Mouse (Mus musculus): ENCODE measurements at regions not wholly inside any gene's neighbourhood (a gene's known extent, or its start where the extent isn't known, plus 50 kb on each side); places are given as distances from the start of the nearest gene placed in this dataset.

DNA sequence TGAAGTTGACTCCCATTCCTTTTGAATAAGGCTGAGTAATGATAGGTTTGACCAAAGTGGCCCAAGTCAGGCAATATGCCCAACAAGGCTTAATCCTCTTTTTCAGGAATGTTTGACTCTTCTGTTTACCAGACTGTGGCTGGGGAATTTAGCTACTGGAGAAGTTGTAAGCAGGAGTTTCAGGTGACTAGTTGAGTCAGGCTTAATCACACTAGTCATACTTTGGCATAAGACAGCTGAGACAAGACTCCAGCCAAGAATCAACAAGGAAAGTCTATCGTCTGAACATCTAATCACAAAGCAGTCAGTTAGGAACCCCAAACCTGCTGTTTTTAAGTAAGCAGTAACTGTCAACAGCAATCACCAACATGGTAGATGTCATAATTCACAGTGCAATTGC is 126.5 kb upstream of the F13a1 start:
- no peak for TF ChIP-seq CTCF (IDR thresholded peaks at IDR 0.05; ENCODE audit: borderline replicate concordance, control insufficient read depth, extremely low read depth, insufficient read depth, low read length, poor library complexity)
- no peak for TF ChIP-seq POLR2A (IDR thresholded peaks at IDR 0.05; ENCODE audit: control insufficient read depth, extremely low read depth, insufficient read depth, low read length, poor library complexity)

Data from thymus, adult 2 months (tissue).